Mouse (Mus musculus) heart, adult 11 months (tissue): ENCODE results near the gene Tctn3.
"Not testable (repeated sequence)": the region's sequence is repeated elsewhere in the genome, so short reads cannot be mapped to it uniquely, and the experiment has no call there.

Source experiments
- DNase-seq: peaks from one replicate; pipeline ENCODE4 v3.0.0; 2022

Gene Tctn3

DNA sequence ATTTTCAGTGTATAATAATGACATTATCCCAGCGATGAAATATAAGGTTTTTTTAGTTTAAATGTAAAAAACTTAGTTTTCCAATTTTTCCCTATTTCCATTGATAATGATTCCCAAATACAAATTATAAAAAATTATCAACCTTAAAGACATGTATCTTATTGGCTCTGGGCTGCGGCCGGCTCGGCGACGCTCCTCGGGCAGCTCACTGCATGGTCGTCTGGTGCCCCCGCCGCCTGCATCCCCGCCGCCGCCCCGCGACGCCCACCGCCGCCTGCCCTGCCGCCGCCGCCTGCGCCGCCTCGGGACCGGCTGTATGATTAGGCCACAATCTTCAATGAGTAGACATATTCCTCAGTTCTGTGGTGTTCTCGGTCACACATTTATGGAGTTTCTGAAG lies 9.6 kb upstream of the Tctn3 start:
- not testable (repeated sequence) for DNase-seq

- peak; percentile 88 for DNase-seq
Measured at GRCm38 (mm10) chr19:40616021-40616420, 4.0 kb upstream of the Tctn3 start.

DNA sequence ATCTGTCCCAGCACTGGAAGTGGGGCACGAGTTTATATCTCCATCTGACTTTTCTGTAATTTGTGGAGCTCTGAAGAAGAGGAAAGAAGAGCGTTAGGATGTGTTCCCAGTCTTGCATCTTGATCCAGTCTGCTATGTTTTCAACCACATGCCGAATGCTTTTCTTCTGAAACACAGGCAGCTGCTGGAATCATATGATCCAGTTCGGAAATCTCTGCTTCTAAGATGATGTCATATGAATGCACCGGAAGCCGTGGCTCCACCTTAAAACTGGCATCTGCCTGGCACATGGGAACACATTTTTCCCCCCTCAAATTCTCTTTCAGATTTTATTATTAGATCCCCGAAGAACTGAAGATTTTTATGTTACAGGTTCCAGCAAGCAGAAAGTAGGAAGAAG lies 2.8 kb upstream of the Tctn3 start:
- peak; percentile 72 for DNase-seq

DNA sequence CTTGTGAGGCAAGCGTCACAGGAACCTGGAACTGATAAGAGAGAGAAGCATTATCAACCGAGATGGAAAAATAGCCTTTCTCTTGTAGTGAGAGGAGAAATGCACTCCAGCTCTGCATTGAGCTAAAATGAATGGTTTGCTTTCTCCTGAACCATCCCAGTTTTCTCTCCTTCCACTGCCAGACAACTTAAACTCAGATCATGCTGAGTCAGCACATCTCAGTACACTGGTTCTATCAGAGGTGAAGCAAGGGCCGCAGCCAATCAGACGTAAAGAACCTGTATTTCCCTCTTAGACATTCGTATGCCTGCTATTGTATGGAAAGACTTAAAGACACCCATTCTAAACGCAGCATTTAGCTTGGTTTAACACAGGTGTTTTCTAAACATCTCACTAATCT lies 4.4 kb downstream of the Tctn3 start:
- no peak for DNase-seq

GRCm38 (mm10) chr19:40605189-40605588 lies 6.8 kb downstream of the Tctn3 start:
- peak; percentile 76 for DNase-seq

DNA sequence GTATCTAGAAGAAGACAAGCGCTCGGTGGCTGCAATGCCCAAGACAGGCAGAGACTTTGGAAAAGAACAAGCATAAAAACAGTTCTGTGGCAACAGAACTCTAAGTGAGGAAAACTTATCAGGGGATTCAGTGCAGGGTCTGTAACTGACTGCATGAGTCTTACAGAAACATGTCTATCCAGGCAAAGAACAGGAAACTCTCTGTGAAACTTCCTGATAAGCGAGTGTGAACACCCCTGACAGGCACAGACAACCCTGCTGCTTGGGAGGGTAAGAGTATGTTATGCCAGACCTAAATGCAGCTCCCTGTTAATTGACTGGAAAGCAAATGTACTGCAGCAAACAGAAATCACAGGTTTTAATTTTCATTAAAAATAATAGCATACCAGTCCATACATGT lies 10.2 kb downstream of the Tctn3 start:
- DNase-seq = no peak

- DNase-seq = not testable (repeated sequence)
Measured at GRCm38 (mm10) chr19:40600846-40601245, 11.2 kb downstream of the Tctn3 start.

DNA sequence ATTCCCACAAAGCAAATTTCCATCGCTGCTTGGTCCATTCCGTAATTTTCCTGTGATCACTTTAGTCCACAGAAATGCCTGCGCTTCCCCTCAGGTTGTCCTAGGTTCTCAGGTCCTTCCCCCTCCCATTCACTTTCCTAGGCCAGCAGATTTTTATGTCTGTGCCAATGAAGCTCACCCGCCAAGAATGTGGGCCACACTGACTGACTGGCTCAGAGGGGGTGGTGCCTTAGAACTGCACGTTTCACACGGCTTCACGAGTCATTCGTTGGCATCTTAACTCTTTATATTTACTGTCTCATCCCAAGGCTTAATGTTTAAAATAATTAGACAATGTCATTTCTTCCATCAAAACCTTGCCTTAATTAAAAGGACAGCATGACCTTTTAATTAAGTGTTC lies 16.2 kb downstream of the Tctn3 start:
- peak; percentile 91 for DNase-seq

DNA sequence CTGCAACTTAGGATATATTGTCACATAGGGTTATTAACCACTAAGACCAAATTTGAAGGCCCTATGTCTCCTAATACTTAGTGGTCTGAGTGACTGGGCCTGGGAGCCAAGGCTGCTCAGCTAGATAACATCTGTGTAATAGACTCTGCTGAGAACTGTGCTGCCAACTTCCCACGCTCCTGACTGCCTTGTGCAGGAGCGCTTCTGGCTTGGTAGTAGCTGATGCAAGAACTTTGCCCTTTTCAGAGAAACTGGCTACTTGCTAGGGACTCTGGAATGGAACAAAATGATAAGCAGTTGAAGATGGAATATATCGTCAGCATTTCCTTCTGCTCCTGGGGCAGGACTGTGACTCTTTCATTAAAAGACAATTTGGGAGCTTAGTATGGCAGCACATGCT lies 16.8 kb downstream of the Tctn3 start:
- DNase-seq = peak; percentile 86

DNA sequence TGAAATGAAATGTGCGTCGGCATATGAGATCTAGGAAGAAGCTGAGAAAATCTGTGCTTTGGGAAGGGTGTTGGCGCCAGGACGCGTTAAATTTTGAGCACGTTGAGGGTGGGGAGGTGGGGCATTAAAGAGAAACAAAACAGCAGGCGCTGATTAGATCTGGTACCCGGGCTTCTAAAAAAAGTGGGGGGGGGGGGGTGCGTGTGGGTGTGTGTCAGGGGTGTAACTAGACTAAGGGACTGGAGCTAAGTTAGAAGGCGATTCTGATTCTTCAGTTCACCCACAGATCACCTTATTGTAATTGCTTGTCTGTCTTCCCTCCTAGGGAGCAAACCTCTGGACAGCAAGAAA lies 22.5 kb downstream of the Tctn3 start:
- peak; percentile 78 for DNase-seq

- peak; percentile 98 for DNase-seq
Measured at GRCm38 (mm10) chr19:40588847-40589529, 23.0 kb downstream of the Tctn3 start.

DNA sequence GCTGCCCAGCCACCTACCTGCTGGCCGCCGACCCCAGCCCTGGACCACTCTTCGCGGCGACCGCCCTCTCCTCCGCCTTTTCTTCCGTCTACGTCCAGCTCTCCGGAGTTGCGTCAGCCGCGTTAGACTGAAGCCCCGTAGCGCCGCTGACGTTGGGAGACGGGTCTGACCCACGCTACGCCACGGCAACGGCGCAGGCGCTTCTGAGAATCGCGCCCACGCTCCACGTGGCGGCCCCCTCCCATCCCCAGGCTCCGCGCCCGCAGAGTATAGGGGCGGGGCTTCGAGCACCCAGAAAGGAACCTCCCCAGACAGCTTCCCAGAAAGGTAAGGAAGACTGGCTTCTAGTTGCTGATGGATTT lies 23.8 kb downstream of the Tctn3 start, which contains the start of gene Aldh18a1:
TSS of gene Aldh18a1 (minus strand) at position 171 of the 362 bp plus-strand sequence.
- peak; percentile 99 for DNase-seq

DNA sequence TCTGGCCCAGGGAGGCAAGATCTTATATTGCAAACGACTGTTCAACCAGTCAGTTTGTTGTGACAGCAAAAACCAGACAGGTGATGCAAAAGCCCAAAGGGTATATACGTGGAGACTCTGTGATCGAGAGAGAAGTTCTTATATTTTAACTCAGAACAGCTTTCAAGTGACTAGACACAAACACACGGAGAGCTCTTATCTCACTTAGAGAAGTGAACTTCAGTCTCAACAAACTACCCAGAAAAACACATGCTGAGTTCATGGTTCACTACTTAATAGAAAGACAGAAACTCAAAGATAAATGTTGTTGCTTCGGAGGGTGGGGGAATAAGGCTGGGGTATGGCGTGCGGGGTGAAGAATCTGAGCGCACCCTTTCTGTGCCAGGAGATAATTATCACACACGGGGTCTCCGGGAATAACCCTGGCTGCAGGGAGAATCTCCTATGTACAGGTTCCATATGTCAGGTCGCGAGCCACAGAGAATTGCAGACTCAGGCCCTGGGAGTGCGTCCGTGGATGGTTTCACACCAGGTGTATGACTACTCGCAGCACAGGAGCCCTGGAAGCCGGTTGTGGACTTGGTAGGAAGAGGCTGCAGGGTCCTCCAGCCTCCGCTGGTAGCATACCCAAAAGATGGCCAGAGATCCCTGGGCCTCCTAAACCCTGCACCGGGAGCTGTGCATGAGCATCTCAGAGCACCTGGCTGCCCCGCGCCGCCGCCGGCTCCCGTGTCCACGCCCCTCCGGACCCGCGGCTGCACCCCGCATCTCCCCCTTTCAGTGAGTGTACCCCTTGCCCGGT lies 24.3 kb downstream of the Tctn3 start:
- DNase-seq = no peak

- DNase-seq = no peak
Measured at GRCm38 (mm10) chr19:40586908-40587307, 25.1 kb downstream of the Tctn3 start.

GRCm38 (mm10) chr19:40581662-40582061 lies 30.4 kb downstream of the Tctn3 start:
- DNase-seq = peak; percentile 83

GRCm38 (mm10) chr19:40580902-40581301 lies 31.1 kb downstream of the Tctn3 start:
- peak; percentile 62 for DNase-seq

DNA sequence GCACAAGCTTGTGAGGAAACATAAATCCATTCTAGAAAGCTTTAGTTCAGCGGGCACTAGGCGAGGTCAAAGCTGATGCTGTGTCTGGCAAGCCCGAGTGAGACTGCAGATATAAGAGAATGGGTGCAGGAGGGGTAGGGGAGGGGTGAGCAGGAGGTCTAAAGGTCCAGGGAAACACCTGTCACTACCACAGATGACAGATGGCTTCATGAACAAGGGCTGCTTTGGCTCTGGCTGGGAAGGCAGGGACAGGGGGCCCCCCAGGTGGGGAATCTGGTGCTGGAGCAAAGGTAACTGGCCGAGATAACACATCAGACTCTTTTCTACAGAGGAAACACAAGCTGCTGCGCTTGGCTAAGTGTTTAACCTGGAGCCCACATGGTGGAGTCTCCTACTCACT lies 36.6 kb downstream of the Tctn3 start:
- DNase-seq = no peak

GRCm38 (mm10) chr19:40570726-40571125 lies 41.3 kb downstream of the Tctn3 start:
- peak; percentile 94 for DNase-seq

DNA sequence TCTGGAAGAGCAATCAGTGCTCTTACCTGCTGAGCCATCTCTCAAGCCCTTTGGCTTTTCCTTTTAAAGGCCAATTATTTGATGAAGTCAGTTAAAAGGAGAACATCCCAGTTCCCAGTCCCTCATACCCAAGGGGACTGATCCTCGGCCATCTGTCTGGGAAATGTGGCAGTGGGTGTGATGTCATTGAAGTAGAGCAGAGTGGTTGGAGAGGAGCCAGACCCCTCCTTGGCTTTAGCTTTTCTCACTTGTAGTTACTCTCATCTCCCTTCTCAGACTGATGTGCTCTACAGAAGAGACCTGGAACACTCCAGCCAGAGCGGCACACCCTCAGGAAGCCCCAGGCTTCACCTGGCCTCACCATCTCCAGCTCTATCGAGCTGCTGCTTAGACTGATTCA lies 44.4 kb downstream of the Tctn3 start:
- peak; percentile 87 for DNase-seq

DNA sequence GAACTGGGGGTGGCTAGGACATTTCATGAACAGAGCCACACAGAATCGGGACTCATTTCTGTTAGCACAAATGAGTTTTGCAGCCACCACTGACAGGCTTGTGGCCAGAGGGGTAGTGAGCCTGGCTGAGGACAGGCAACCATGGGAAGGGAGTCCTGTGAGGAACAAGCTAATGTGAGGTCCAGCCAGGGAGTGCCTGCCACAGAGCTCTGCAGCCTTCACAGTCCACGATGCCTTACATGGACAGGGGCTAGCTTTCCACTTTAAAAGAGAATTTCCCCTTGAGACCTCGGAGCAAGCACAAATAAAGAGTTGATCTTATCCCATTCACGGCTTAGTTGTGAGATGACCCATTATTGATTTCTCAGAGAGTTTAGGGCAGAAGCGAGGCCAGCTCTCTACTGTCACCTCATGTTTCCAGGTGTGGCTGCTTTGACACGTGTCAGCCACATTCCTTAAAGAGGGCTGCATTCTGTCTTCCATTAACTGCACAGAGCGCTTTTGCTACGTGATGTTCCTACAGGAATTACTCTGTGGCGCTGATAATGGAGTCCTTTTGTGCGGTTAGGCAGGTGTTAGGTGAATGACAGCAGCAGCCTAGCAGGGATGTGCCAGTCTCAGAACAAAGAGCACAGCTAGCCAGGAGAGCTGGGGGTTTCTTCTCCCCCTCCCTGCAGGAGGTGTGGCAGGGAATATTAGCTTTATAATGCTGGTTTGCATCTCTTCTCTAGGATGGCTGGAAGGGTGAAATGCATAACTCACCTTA lies 48.0 kb downstream of the Tctn3 start:
- DNase-seq = peak; percentile 79

GRCm38 (mm10) chr19:40561521-40561920 lies 50.5 kb downstream of the Tctn3 start:
- not testable (repeated sequence) for DNase-seq

- no peak for DNase-seq
Measured at GRCm38 (mm10) chr19:40556029-40556428, 56.0 kb downstream of the Tctn3 start.

- DNase-seq = no peak
Measured at GRCm38 (mm10) chr19:40555136-40555535, 56.9 kb downstream of the Tctn3 start.

GRCm38 (mm10) chr19:40554343-40554742 lies 57.7 kb downstream of the Tctn3 start:
- no peak for DNase-seq
